Mouse (Mus musculus) CH12.LX (cell line): ENCODE data around the gene Serpina12. TPM values are rescaled to one million over a fixed set of nuclear protein-coding genes. Genes with fewer than 3 reads are reported as not detected.

Source experiments
- DNase-seq: peaks from one replicate; pipeline ENCODE4 v3.0.0-alpha.2; 2013; ENCODE audit errors: extremely low read depth
- H3K27ac ChIP-seq: 2 replicates; pipeline ENCODE4 v1.5.1; 2012; ENCODE audit warnings: low read depth, mild to moderate bottlenecking, control low read depth, moderate library complexity; ENCODE audit not compliant: insufficient read depth
- H3K27me3 ChIP-seq: replicated peaks from 2 replicates; pipeline ENCODE3; 2012; ENCODE audit warnings: inconsistent platforms
- H3K36me3 ChIP-seq, 2 experiments: replicated peaks in 1 of 2; 2 replicates each; pipeline versions ENCODE3 to v1.6.1; 2012; ENCODE audit warnings: inconsistent platforms in 1 of 2, low read length in 1 of 2, mild to moderate bottlenecking in 1 of 2, mixed read lengths in 1 of 2, moderate library complexity in 1 of 2; ENCODE audit not compliant: control insufficient read depth in 1 of 2, insufficient read depth in 1 of 2
- H3K4me1 ChIP-seq, 2 experiments: 2 replicates each; pipeline ENCODE4 v1.6.1; 2012; ENCODE audit warnings: inconsistent platforms in 1 of 2, moderate library complexity in 1 of 2; ENCODE audit not compliant: insufficient read depth in 2 of 2, control insufficient read depth in 1 of 2
- H3K4me2 ChIP-seq: 2 replicates; pipeline ENCODE4 v1.6.1; 2012; ENCODE audit warnings: low read depth, mild to moderate bottlenecking, control low read depth; ENCODE audit not compliant: poor library complexity, insufficient read depth, severe bottlenecking
- H3K4me3 ChIP-seq, 3 experiments: fragments of 150-350 bp in 1 of 3; sonication (generic) in 1 of 3; replicated peaks in 1 of 3; 2 replicates each; pipeline versions ENCODE3 to v1.5.1; 2011 to 2012; ENCODE audit warnings: low read depth in 2 of 3, low read length in 2 of 3, mild to moderate bottlenecking in 2 of 3, moderate library complexity in 2 of 3, control low read depth in 1 of 3, improper control_type of control experiment in 1 of 3, inconsistent platforms in 1 of 3, mixed read lengths in 1 of 3; ENCODE audit not compliant: poor library complexity in 1 of 3
- H3K79me2 ChIP-seq: replicated peaks from 2 replicates; pipeline ENCODE4 v1.6.1; 2012; ENCODE audit warnings: mild to moderate bottlenecking, moderate library complexity; ENCODE audit not compliant: control insufficient read depth, poor library complexity, insufficient read depth, severe bottlenecking; ENCODE audit errors: extremely low read depth
- H3K9ac ChIP-seq: 2 replicates; pipeline ENCODE4 v1.6.1; 2012; ENCODE audit warnings: low read depth, mild to moderate bottlenecking, control low read depth, moderate library complexity; ENCODE audit not compliant: insufficient read depth
- H3K9me3 ChIP-seq: replicated peaks from 2 replicates; pipeline ENCODE3; 2012; ENCODE audit warnings: low read length, inconsistent platforms, mixed read lengths
- BHLHE40 ChIP-seq: IDR thresholded peaks from 2 replicates; pipeline ENCODE4 v1.6.1; 2011; ENCODE audit warnings: mild to moderate bottlenecking, low read depth, low read length, improper control_type of control experiment
- CHD1 ChIP-seq: IDR thresholded peaks from 2 replicates; pipeline ENCODE4 v1.6.1; 2012; ENCODE audit warnings: low read depth, low read length, improper control_type of control experiment, inconsistent platforms
- CHD2 ChIP-seq: IDR thresholded peaks from 2 replicates; pipeline ENCODE4 v1.6.1; 2011; ENCODE audit warnings: low read length, improper control_type of control experiment
- CTCF ChIP-seq, 2 experiments: IDR thresholded peaks in 1 of 2; conservative IDR thresholded peaks in 1 of 2; 2 replicates each; pipeline ENCODE4 v1.5.1; 2011 to 2012; ENCODE audit warnings: low read depth in 2 of 2, low read length in 2 of 2, improper control_type of control experiment in 1 of 2, inconsistent platforms in 1 of 2, mild to moderate bottlenecking in 1 of 2, moderate library complexity in 1 of 2
- E2F4 ChIP-seq: IDR thresholded peaks from 2 replicates; pipeline ENCODE4 v1.6.1; 2011; ENCODE audit warnings: low read depth, low read length, improper control_type of control experiment; ENCODE audit not compliant: insufficient replicate concordance
- ELF1 ChIP-seq: IDR thresholded peaks from 2 replicates; pipeline ENCODE4 v1.6.1; 2014; ENCODE audit warnings: low read depth, mild to moderate bottlenecking, inconsistent platforms, low read length, improper control_type of control experiment
- ETS1 ChIP-seq: conservative IDR thresholded peaks from 2 replicates; pipeline ENCODE4 v1.6.1; 2012; ENCODE audit warnings: low read depth, mild to moderate bottlenecking, inconsistent platforms, low read length, improper control_type of control experiment, moderate library complexity
- HCFC1 ChIP-seq: IDR thresholded peaks from 2 replicates; pipeline ENCODE4 v1.6.1; 2012; ENCODE audit warnings: low read depth, mild to moderate bottlenecking, inconsistent platforms, low read length, improper control_type of control experiment
- IRF4 ChIP-seq: IDR thresholded peaks from 2 replicates; pipeline ENCODE4 v1.6.1; 2014; ENCODE audit warnings: low read depth, mild to moderate bottlenecking, inconsistent platforms, low read length, improper control_type of control experiment
- JUN ChIP-seq: IDR thresholded peaks from 2 replicates; pipeline ENCODE4 v1.6.1; 2011; ENCODE audit warnings: low read depth, mild to moderate bottlenecking, low read length, improper control_type of control experiment, moderate library complexity; ENCODE audit not compliant: insufficient read depth
- JUND ChIP-seq: conservative IDR thresholded peaks from 2 replicates; pipeline ENCODE4 v1.6.1; 2011; ENCODE audit warnings: low read depth, low read length, improper control_type of control experiment
- MAFK ChIP-seq: IDR thresholded peaks from 2 replicates; pipeline ENCODE4 v1.6.1; 2011; ENCODE audit warnings: low read length, improper control_type of control experiment; ENCODE audit not compliant: insufficient replicate concordance
- MAX ChIP-seq: IDR thresholded peaks from 2 replicates; pipeline ENCODE4 v1.6.1; 2011; ENCODE audit warnings: low read length, improper control_type of control experiment
- MAZ ChIP-seq: IDR thresholded peaks from 2 replicates; pipeline ENCODE4 v1.6.1; 2012; ENCODE audit warnings: low read depth, mild to moderate bottlenecking, inconsistent platforms, low read length, improper control_type of control experiment, moderate library complexity
- MEF2A ChIP-seq: IDR thresholded peaks from 2 replicates; pipeline ENCODE4 v1.6.1; 2014; ENCODE audit warnings: low read depth, mild to moderate bottlenecking, inconsistent platforms, low read length, improper control_type of control experiment, borderline replicate concordance
- MYC ChIP-seq: IDR thresholded peaks from 2 replicates; pipeline ENCODE4 v1.6.1; 2011; ENCODE audit warnings: low read depth, mild to moderate bottlenecking, improper control_type of control experiment, low read length
- NELFE ChIP-seq: IDR thresholded peaks from 2 replicates; pipeline ENCODE4 v1.6.1; 2011; ENCODE audit warnings: low read depth, low read length, improper control_type of control experiment
- NRF1 ChIP-seq: IDR thresholded peaks from 2 replicates; pipeline ENCODE4 v1.6.1; 2014; ENCODE audit warnings: low read depth, mild to moderate bottlenecking, inconsistent platforms, low read length, improper control_type of control experiment, moderate library complexity
- PAX5 ChIP-seq: IDR thresholded peaks from 2 replicates; pipeline ENCODE4 v1.6.1; 2012; ENCODE audit warnings: low read length, inconsistent platforms, mixed read lengths
- POLR2A ChIP-seq: IDR thresholded peaks from 2 replicates; pipeline ENCODE4 v1.6.1; 2011; ENCODE audit warnings: low read depth, mild to moderate bottlenecking, improper control_type of control experiment, low read length
- POLR2AphosphoS2 ChIP-seq: IDR thresholded peaks from 2 replicates; pipeline ENCODE4 v1.6.1; 2011; ENCODE audit warnings: low read depth, low read length, improper control_type of control experiment
- RAD21 ChIP-seq: IDR thresholded peaks from 2 replicates; pipeline ENCODE4 v1.6.1; 2011; ENCODE audit warnings: low read depth, mild to moderate bottlenecking, low read length, improper control_type of control experiment, moderate library complexity
- RCOR1 ChIP-seq: conservative IDR thresholded peaks from 2 replicates; pipeline ENCODE4 v1.6.1; 2012; ENCODE audit warnings: low read depth, mild to moderate bottlenecking, inconsistent platforms, low read length, improper control_type of control experiment
- SIN3A ChIP-seq: IDR thresholded peaks from 2 replicates; pipeline ENCODE4 v1.6.1; 2012; ENCODE audit warnings: low read length, improper control_type of control experiment, inconsistent platforms
- SMC3 ChIP-seq: IDR thresholded peaks from 2 replicates; pipeline ENCODE4 v1.6.1; 2011; ENCODE audit warnings: low read depth, low read length, improper control_type of control experiment
- TBP ChIP-seq: conservative IDR thresholded peaks from 2 replicates; pipeline ENCODE4 v1.6.1; 2011; ENCODE audit warnings: low read depth, low read length, improper control_type of control experiment
- TCF12 ChIP-seq: IDR thresholded peaks from 2 replicates; pipeline ENCODE4 v1.6.1; 2014; ENCODE audit warnings: low read depth, mild to moderate bottlenecking, inconsistent platforms, low read length, improper control_type of control experiment
- UBTF ChIP-seq: IDR thresholded peaks from 2 replicates; pipeline ENCODE4 v1.6.1; 2012; ENCODE audit warnings: low read depth, mild to moderate bottlenecking, inconsistent platforms, low read length, improper control_type of control experiment, moderate library complexity
- ZKSCAN1 ChIP-seq: IDR thresholded peaks from 2 replicates; pipeline ENCODE4 v1.6.1; 2012; ENCODE audit warnings: low read depth, inconsistent platforms, low read length, improper control_type of control experiment, borderline replicate concordance
- ZNF384 ChIP-seq: IDR thresholded peaks from 2 replicates; pipeline ENCODE4 v1.6.1; 2012; ENCODE audit warnings: low read depth, low read length, improper control_type of control experiment, inconsistent platforms
- dilution Hi-C: fragments of 300-500 bp; cut with MboI; formaldehyde crosslinking; loops from 2 replicates; pipeline ENCODE4 v1.14.3; 2020; ENCODE audit warnings: low sequenced_read_pairs; ENCODE audit not compliant: extremely low pct_unique_long_range_greater_than_20kb, extremely low pct_ligation_motif_present
- in situ Hi-C: fragments of 300-500 bp; cut with MboI; formaldehyde crosslinking; loops from 3 replicates; pipeline ENCODE4 v1.14.3; 2019; ENCODE audit warnings: low sequenced_read_pairs, low pct_ligation_motif_present, low pct_unique_long_range_greater_than_20kb, mixed read lengths
- polyA plus RNA-seq: library from polyadenylated mRNA; unstranded; fragments of >175 nt; gene quantifications from 2 replicates; pipeline ENCODE4 v1.2.1, GENCODE M21; 2012; ENCODE audit warnings: low read depth; ENCODE audit not compliant: insufficient read length
- total RNA-seq, 2 experiments: library from RNA; depleted of rRNA; stranded (reverse); fragments of 300-350 nt in 1 of 2; fragments of >200 nt in 1 of 2; gene quantifications; 2 replicates each; pipeline ENCODE4 v1.2.3; 2012 to 2014

Serpina12 gene
- total and polyA plus RNA-seq, 3 experiments, result 0.09 TPM; not detected in 2

DNA sequence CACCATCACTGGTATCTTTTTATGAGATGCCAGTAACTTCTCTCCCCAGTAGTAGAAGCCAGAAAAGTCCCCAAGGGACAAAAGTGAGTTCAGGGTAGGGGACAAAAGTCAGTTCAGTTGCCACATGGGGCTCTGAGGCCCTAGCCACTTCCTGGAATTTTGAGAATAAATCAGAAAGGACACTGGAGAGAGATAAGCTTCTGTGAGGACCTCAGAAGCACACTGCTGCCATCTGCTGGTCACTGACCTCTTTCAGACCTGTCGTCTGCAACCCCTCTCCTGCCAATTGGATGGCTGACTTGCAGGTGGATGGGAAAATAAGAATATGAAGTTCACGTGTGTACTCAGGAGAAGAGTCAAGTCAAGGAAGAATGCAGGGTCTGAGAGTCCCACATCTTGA lies 25.4 kb upstream of the Serpina12 start (continued):
- TF ChIP-seq NRF1, result no peak
- TF ChIP-seq MYC, result no peak
- no peak for TF ChIP-seq JUN

DNA sequence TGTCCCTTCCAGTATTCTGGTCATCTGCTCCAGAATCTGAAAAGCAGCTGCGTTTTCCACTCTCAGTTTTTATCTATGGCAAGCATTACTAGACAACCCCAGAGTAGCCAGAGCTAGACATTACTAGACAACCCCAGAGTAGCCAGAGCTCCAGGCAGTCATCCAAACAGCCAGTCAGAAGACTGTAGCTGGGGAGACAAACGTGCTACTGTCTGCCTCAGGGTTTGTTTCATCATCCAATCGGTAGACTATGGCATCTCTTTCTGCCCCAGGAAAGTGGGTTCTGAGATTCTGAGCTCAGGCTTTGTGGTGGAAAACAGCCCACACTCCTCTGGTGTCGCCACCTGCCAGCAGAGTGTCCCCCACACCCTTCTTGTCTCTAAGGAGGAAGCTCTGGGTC lies 23.3 kb upstream of the Serpina12 start:
- dilution Hi-C loops, result no loop called here
- Histone ChIP-seq H3K27me3 (peaks cover 20% of the 10 kb centered on the region), H3K4me1 (peaks cover 6 to 54% of the 10 kb centered on the region in 2 experiments), H3K4me3 (peak overlapping the region in 2 of 3 experiments; percentile 31 to 34), H3K79me2 (no peaks in the 10 kb centered on the region), H3K36me3 (no peaks in the 10 kb centered on the region), H3K9ac (peak overlapping the region; percentile 40; the same call in 1 of the 2 replicates), H3K4me2 (peak overlapping the region; percentile 80), H3K27ac (no peak overlapping the region), H3K9me3 (no peaks in the 10 kb centered on the region)
- TF ChIP-seq MAFK (no peak), ZNF384 (no peak), ELF1 (peak; percentile 52; the same call in 1 of the 2 replicates), TCF12 (0 out of 2 replicates have a peak, but pooled peaks have one; percentile 42), BHLHE40 (no peak; the same call in 1 of the 2 replicates), UBTF (no peak), MYC (no peak), TBP (peak; percentile 77; the same call in 1 of the 2 replicates), JUND (no peak), SIN3A (peak; percentile 71; the same call in 1 of the 2 replicates), HCFC1 (peak; percentile 80), NELFE (no peak; the same call in 1 of the 2 replicates), ETS1 (no peak; the same call in 1 of the 2 replicates)
- peak; percentile 60 for DNase-seq
- in situ Hi-C loops, result no loop called here

DNA sequence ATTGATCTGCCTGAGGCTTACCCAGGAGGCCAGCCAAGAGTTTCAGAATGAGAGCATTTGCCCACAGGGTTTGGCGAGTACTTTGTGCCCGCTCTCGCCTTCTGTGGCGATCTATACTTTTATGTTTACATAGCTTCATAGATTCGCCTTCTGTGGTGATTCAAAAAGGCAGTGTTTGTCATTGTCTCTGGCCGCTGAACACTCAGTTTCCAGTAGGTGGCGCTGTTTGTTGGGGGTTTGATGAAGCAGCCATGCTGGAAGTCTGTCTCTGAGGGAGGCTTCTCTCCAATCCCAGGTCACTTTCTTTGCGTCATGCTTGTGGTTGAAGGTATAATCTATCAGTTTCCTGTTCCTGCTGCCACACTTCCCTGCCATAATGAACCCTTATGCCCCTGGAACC lies 22.0 kb upstream of the Serpina12 start:
- no peaks in the 10 kb centered on the region for H3K36me3 ChIP-seq
- no peaks in the 10 kb centered on the region for H3K9me3 ChIP-seq
- H3K9ac ChIP-seq, result no peak overlapping the region
- H3K27ac ChIP-seq, result no peak overlapping the region
- no peak overlapping the region for H3K4me3 ChIP-seq
- H3K4me1 ChIP-seq, result peaks cover 15 to 65% of the 10 kb centered on the region in 2 experiments
- no peak overlapping the region for H3K4me2 ChIP-seq
- peak; percentile 74 for DNase-seq
- H3K79me2 ChIP-seq, result no peaks in the 10 kb centered on the region
- dilution Hi-C loops, result no loop called here
- in situ Hi-C loops, result no loop called here
- H3K27me3 ChIP-seq, result peaks cover 10% of the 10 kb centered on the region
- TF ChIP-seq IRF4 (no peak), ZNF384 (no peak), MAX (no peak), TCF12 (no peak), MAFK (no peak), POLR2AphosphoS2 (no peak), RCOR1 (no peak), MEF2A (no peak), SIN3A (no peak), POLR2A (no peak), UBTF (no peak), SMC3 (peak; percentile 42), CTCF (conservative IDR thresholded peaks at IDR 0.05 in 1 of 2, IDR thresholded peaks at IDR 0.05 in 1 of 2; ENCODE audit: low read depth in 2 of 2, low read length in 2 of 2) (peak; percentile 73 to 76), CHD2 (no peak), E2F4 (no peak), ZKSCAN1 (no peak), RAD21 (peak; percentile 50), MAZ (no peak), JUND (no peak), PAX5 (no peak), CHD1 (no peak)
